Mouse (Mus musculus) heart, embryonic 16.5 days (tissue): ENCODE results near the gene Hjurp. TPM values are rescaled to one million over a fixed set of nuclear protein-coding genes. Genes with fewer than 3 reads are reported as not detected.

Experiments used
- ATAC-seq: fragments of 200-750 bp; cut with Nextera tagmentation; replicated peaks from 2 replicates; pipeline ENCODE4 v1.8.0; 2017; ENCODE audit warnings: moderate number of reproducible peaks; ENCODE audit not compliant: insufficient read depth, low FRiP score; ENCODE audit errors: extremely low read depth
- H3K27ac ChIP-seq: fragments of 300-500 bp; sonication (generic); 2 replicates; pipeline ENCODE4 v1.5.1; 2014; ENCODE audit warnings: mild to moderate bottlenecking, low read length, control low read depth, moderate library complexity
- H3K27me3 ChIP-seq: fragments of 300-500 bp; sonication (generic); 2 replicates; pipeline ENCODE4 v1.6.1; 2014; ENCODE audit warnings: low read length, mixed read lengths; ENCODE audit not compliant: control insufficient read depth, insufficient read depth
- H3K36me3 ChIP-seq: fragments of 300-500 bp; sonication (generic); 2 replicates; pipeline ENCODE4 v1.6.1; 2014; ENCODE audit not compliant: control insufficient read depth, insufficient read depth
- H3K4me1 ChIP-seq: fragments of 300-500 bp; sonication (generic); 2 replicates; pipeline ENCODE4 v1.6.1; 2014; ENCODE audit warnings: low read length, mixed read lengths; ENCODE audit not compliant: control insufficient read depth, insufficient read depth
- H3K4me2 ChIP-seq: fragments of 300-500 bp; sonication (generic); 2 replicates; pipeline ENCODE4 v1.6.1; 2014; ENCODE audit warnings: low read depth, mild to moderate bottlenecking, control low read depth, low read length
- H3K4me3 ChIP-seq: fragments of 300-500 bp; sonication (generic); 2 replicates; pipeline ENCODE4 v1.5.1; 2014; ENCODE audit warnings: mild to moderate bottlenecking, control low read depth, low read length
- H3K9ac ChIP-seq: fragments of 300-500 bp; sonication (generic); 2 replicates; pipeline ENCODE4 v1.6.1; 2014; ENCODE audit warnings: low read length, control low read depth
- H3K9me3 ChIP-seq: fragments of 300-500 bp; sonication (generic); replicated peaks from 2 replicates; pipeline ENCODE4 v1.6.1; 2016; ENCODE audit warnings: low read length; ENCODE audit not compliant: control insufficient read depth
- WGBS: fragments of 180-500 bp; shearing (Covaris S2); extraction: QIAGEN DNeasy Blood & Tissue Kit; methylation state at CpG from one replicate; pipeline ENCODE4 v1.1.7; 2014; 5-methylcytosine and 5-hydroxymethylcytosine counted together
- polyA plus RNA-seq: library from polyadenylated mRNA; unstranded; fragments of >200 nt; fragmentation: Nextera tagmentation; extraction: Ambion mirVana; gene quantifications from 2 replicates; pipeline ENCODE4 v1.2.1, GENCODE M21; 2015

The Hjurp gene
- polyA plus RNA-seq, 1 experiment from 2014 or later = 108 TPM

DNA sequence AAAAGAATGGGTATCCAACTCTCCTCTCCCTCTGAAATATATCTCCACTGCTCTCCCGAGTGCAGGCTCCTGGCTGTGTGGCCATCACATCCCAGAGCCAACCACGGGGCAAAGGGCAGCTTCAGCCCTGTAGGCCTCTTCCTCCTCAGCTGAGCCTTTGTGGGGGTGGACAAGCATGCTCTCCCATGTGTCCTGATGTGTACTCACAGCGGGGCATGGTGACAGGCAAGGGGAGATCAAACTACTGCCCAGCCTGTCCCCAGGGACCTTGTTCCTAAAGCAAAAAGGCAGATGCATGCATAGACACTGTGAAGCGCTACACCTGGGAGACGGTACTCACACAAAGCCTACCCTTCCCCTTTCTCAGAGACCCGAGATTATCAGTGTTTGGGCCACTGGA is 17.3 kb downstream of the Hjurp start:
- 71% methylated on average over 6 of the region's 6 CpGs for WGBS
- peaks cover 42% of the 10 kb centered on the region for H3K36me3 ChIP-seq
- peaks cover under 1% of the 10 kb centered on the region; the same call in 1 of the 2 replicates for H3K9me3 ChIP-seq
- H3K27me3 ChIP-seq = no peaks in the 10 kb centered on the region
- no peak overlapping the region for H3K4me2 ChIP-seq
- H3K4me1 ChIP-seq = peaks cover 18% of the 10 kb centered on the region
- H3K4me3 ChIP-seq = no peak overlapping the region
- ATAC-seq = 0 out of 2 replicates have a peak, but pooled peaks have one; percentile 1
- no peak overlapping the region for H3K9ac ChIP-seq
- no peak overlapping the region for H3K27ac ChIP-seq

DNA sequence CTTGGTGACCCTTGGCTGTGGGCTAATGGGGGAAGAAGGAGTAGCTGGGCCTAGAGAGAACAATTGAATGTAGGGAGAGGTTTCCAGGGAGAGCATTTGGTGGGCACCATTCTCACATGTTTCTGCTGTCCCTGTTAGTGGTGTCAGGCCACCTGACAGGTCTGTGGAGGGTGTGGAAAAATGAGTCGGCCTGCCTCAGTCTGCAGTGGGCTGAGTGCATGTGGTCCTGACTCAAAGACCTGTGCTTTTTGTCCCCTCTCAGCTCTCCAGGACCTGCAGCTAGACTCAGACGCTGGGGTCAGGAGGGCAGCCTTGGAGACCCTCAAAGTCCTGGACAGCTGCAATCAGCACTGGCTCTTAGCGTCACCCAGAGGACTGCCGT is 17.8 kb downstream of the Hjurp start:
- H3K27me3 ChIP-seq = no peaks in the 10 kb centered on the region
- peaks cover 37% of the 10 kb centered on the region for H3K36me3 ChIP-seq
- no peak overlapping the region for H3K9ac ChIP-seq
- no peak overlapping the region for H3K4me3 ChIP-seq
- ATAC-seq = no peak; the same call in 1 of the 2 replicates
- H3K9me3 ChIP-seq = peaks cover 5% of the 10 kb centered on the region; the same call in 1 of the 2 replicates
- no peak overlapping the region for H3K4me2 ChIP-seq
- peaks cover 18% of the 10 kb centered on the region for H3K4me1 ChIP-seq
- WGBS = 69% methylated on average over 4 of the region's 4 CpGs
- H3K27ac ChIP-seq = no peak overlapping the region

DNA sequence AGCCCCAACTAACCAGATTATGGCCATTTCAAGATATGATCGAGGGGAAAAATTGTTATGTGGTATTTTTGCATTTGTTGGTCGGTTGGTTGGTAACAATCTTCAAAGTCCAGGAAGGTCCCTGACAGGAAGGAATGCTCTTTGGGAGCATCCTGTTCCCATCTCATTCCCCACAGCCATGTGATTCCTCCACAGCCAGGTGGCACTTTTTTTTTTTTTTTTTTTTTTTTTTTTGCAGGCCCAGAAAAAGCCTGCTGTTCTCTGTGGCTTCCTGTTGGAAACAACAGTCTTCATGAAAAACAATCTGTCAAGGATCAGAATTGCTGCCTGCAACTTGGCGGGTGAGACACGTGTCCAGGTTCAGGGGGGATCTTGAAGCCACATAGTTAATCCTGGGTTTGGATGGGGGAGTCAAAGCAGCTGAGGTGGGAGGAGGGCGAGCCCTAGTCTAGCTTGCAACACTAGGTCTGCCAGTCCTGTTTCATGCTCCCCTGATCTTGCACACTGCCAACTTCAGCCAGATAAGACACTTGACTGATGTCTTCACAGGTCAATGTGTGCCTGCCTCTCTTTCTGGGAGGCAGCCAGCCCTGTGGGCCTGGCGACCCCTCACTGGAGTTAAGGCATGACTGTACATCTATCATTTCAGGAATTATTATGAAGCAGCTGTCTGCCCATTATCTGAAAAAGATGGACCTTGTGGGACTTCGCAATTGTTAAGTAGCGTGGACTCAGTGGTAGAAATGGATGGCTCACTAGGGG is 18.4 kb downstream of the Hjurp start:
- Histone ChIP-seq H3K4me3 (no peak overlapping the region), H3K4me2 (no peak overlapping the region), H3K4me1 (peaks cover 18% of the 10 kb centered on the region), H3K9ac (no peak overlapping the region), H3K36me3 (peaks cover 31% of the 10 kb centered on the region), H3K9me3 (peaks cover 8% of the 10 kb centered on the region; the same call in 1 of the 2 replicates), H3K27me3 (no peaks in the 10 kb centered on the region), H3K27ac (no peak overlapping the region)
- ATAC-seq = peak; percentile 10; the same call in 1 of the 2 replicates
- WGBS = 58% methylated on average over 8 of the region's 8 CpGs

DNA sequence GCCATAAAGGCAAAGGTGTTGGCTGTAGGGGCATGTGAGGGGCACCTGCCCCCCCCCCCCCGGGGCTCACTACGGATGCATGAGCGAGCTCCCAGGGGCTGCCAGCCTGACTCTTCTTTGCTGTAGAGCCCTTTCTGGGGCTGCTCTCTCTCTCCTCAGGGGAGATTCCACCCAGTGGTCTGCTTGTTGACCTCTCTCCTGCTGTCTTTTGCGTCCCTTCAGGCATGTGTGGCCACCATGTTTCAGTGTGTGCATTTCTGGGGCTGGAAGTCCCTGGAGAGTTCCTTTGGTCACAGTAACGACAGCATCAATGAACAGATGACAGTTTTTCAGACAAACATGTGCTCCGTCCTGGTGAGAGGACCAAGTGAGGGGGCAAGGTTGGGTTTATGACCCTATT is 19.1 kb downstream of the Hjurp start:
- Histone ChIP-seq H3K27ac (no peak overlapping the region), H3K9me3 (peaks cover 11% of the 10 kb centered on the region; the same call in 1 of the 2 replicates), H3K4me2 (no peak overlapping the region), H3K9ac (no peak overlapping the region), H3K4me1 (peaks cover 18% of the 10 kb centered on the region), H3K27me3 (no peaks in the 10 kb centered on the region), H3K36me3 (peaks cover 24% of the 10 kb centered on the region), H3K4me3 (no peak overlapping the region)
- ATAC-seq = no peak
- WGBS = 63% methylated on average over 6 of the region's 6 CpGs

DNA sequence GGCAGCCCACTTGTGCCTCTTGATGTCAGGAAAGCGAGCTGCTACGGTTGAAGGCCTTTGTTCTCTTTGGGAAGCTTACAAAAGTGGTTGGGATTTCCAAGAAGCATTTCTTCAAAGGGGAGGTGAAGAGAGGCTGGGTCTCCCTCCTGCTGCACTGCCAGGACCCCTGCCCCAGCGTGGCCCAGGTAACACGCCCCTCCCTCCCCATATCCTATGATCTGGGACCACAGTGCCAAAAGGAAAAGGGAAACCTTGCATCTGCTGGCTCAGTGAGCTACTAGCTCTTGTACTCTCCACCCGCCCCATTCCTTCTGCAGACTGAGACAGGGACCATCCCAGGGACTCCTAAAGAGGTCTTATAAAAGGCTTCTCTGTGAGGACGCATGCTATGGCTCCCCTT is 19.8 kb downstream of the Hjurp start:
- Histone ChIP-seq H3K27me3 (no peaks in the 10 kb centered on the region), H3K36me3 (peaks cover 17% of the 10 kb centered on the region), H3K27ac (no peak overlapping the region), H3K9me3 (peaks cover 15% of the 10 kb centered on the region), H3K4me1 (peaks cover 18% of the 10 kb centered on the region), H3K4me2 (no peak overlapping the region), H3K9ac (no peak overlapping the region), H3K4me3 (no peak overlapping the region)
- ATAC-seq = no peak
- WGBS = 78% methylated on average over 6 of the region's 6 CpGs

DNA sequence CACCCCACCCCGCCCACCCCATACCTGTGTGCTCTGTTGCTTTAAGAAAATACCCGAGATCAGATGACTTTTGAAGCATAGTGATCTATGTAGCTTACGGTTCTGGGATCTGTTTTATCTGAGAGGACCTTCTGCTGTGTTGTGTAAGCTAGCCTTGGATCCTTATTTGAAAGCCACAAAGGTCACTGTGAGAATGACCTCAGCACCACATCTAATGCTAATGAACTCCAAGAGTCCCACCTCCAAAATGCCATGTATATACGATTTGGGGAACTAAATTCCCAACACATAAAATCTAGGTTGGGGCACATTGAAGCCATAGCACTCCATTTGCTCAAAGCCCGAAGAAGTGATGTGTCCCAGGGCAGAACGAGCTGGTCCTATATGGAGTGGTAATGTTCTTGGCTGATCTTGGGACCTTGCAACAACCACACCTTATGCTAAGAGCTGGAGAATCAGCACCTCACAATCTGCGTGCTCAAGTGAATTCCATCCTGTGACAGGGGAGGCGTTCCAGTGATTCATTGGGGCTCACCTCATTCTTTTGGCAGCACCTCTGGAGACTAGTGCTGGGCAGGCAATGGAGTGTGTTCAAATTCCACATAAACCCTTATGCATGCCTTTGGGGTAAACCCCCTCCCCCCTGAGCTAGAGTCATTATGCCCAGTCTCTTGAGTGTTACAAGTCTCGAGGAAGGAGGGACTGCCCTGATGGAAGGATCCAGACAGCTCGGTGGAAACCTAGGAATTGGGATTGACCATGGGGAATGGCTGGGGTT is 20.4 kb downstream of the Hjurp start:
- WGBS = 74% methylated on average over 10 of the region's 10 CpGs
- H3K27me3 ChIP-seq = no peaks in the 10 kb centered on the region
- H3K36me3 ChIP-seq = peaks cover 11% of the 10 kb centered on the region; the same call in 1 of the 2 replicates
- no peak overlapping the region for H3K9ac ChIP-seq
- no peak overlapping the region for H3K4me2 ChIP-seq
- no peak overlapping the region for H3K27ac ChIP-seq
- no peak for ATAC-seq
- peaks cover 14% of the 10 kb centered on the region for H3K4me1 ChIP-seq
- H3K4me3 ChIP-seq = no peak overlapping the region
- H3K9me3 ChIP-seq = peaks cover 21% of the 10 kb centered on the region

DNA sequence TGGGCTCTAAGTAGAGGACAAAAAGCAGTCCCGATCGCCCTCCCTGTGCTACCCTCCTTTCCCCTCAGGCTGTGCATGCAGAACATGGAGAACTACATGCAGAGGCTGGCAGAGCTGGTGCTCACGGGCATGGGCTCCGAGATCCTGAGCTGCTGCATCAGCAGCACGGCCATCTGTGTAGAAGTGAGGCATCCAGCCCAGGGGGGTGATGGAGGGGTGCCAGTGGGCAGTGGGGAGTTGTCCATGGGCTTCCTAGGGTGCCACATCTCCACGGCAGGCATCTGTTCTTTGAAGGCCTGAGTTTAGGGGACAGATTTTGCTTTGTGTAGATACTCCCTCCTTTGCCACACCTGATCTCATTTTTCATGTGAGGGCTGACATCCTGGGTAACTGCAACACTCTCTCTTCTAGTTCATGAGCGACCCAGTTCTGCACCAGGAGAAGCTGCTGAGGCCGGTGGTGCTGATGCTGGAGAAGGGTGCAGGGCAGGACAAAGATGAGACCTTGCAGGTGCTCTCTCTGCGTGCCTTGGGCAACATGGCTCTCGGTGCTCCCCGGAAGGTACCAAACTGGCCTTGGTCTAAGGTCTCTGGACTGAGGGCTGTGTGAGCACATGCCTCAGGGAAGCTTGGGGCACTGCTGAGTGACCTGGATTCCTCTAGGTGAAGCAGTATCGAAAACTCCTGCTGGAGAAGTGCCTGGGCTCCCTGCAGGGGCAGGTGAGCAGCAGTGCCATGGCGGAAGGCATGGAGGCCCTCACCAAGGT is 21.3 kb downstream of the Hjurp start:
- H3K36me3 ChIP-seq = peaks cover 3% of the 10 kb centered on the region; the same call in 1 of the 2 replicates
- 71% methylated on average over 13 of the region's 13 CpGs for WGBS
- no peak overlapping the region for H3K27ac ChIP-seq
- H3K9me3 ChIP-seq = peaks cover 25% of the 10 kb centered on the region
- H3K4me2 ChIP-seq = no peak overlapping the region
- no peak overlapping the region for H3K4me3 ChIP-seq
- ATAC-seq = no peak
- H3K27me3 ChIP-seq = no peaks in the 10 kb centered on the region
- H3K9ac ChIP-seq = no peak overlapping the region
- H3K4me1 ChIP-seq = peaks cover 14% of the 10 kb centered on the region

DNA sequence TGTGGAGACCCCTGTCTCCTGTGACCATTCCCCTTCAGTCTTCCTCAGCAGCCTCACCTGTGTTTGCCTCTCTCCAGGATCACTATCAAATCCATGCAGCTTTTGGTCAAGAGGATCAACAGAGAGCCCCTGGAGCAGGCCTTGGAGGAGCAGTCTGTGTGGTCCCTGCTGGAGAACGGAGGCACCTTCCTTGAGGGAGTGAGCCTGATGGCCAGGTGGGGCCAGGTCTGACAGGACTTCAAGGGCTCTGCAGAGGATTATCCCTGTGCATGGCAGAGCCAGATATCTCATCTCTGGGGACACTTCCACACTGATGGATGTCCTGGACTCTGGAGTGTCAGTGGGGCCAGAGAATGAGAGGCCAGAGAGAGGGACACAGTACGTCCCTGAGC is 22.0 kb downstream of the Hjurp start:
- Histone ChIP-seq H3K9ac (no peak overlapping the region), H3K4me3 (no peak overlapping the region), H3K9me3 (peaks cover 32% of the 10 kb centered on the region), H3K4me2 (no peak overlapping the region), H3K36me3 (no peaks in the 10 kb centered on the region), H3K27me3 (no peaks in the 10 kb centered on the region), H3K27ac (no peak overlapping the region), H3K4me1 (peaks cover 14% of the 10 kb centered on the region)
- 47% methylated on average over 2 of the region's 2 CpGs for WGBS
- no peak for ATAC-seq
